In genomic region chr9:41306229-41306628, GRCm38 (mm10) we compare ENCODE assay signal across 28 mouse cellular contexts.
"Had no signal": no experiment of that assay in that cellular context is flagged by ENCODE, and none has a peak within 500 bp of the region (broad histone marks: within the 10 kb centered on the region; RNA-seq: fewer than 3 reads in every experiment).

No protein-coding gene starts in this region.

- H3K36me3 ChIP-seq: embryonic facial prominence, embryonic 10.5 days; embryonic facial prominence, embryonic 12.5 days; embryonic facial prominence, embryonic 13.5 days; embryonic facial prominence, embryonic 15.5 days; forebrain, embryonic 10.5 days; forebrain, embryonic 12.5 days; forebrain, embryonic 15.5 days had no signal

- H3K27ac ChIP-seq: embryonic facial prominence, embryonic 10.5 days; embryonic facial prominence, embryonic 12.5 days; embryonic facial prominence, embryonic 13.5 days; embryonic facial prominence, embryonic 15.5 days; forebrain, embryonic 10.5 days; forebrain, embryonic 12.5 days; forebrain, embryonic 13.5 days; forebrain, embryonic 15.5 days; gastrocnemius, adult 2 months; heart, adult 2 months had no signal

- H3K9me3 ChIP-seq: embryonic facial prominence, embryonic 10.5 days; embryonic facial prominence, embryonic 12.5 days; embryonic facial prominence, embryonic 13.5 days; embryonic facial prominence, embryonic 15.5 days; forebrain, embryonic 10.5 days; forebrain, embryonic 12.5 days; forebrain, embryonic 13.5 days; forebrain, embryonic 15.5 days had no signal

- H3K4me3 ChIP-seq: embryonic facial prominence, embryonic 10.5 days; embryonic facial prominence, embryonic 12.5 days; embryonic facial prominence, embryonic 13.5 days; embryonic facial prominence, embryonic 15.5 days; erythroblast, embryonic 14.5 days; forebrain, embryonic 10.5 days; forebrain, embryonic 12.5 days; forebrain, embryonic 13.5 days; forebrain, embryonic 15.5 days; gastrocnemius, adult 2 months; heart, adult 2 months had no signal

- H3K27me3 ChIP-seq: embryonic facial prominence, embryonic 12.5 days; embryonic facial prominence, embryonic 13.5 days; embryonic facial prominence, embryonic 15.5 days; forebrain, embryonic 13.5 days; forebrain, embryonic 15.5 days had no signal

- DNase-seq: cerebellum, adult 8-10 months; cerebellum, adult 9-10 months; cerebellum, adult 9-11 months; cerebellum, postnatal 10 days; cerebellum, postnatal 14 days; cerebellum, postnatal 25 days; cerebellum, postnatal 36 days; embryo, embryonic 11 days; forebrain, postnatal 0 days; gastrocnemius, adult 2 months; gastrocnemius, postnatal 10 days; gastrocnemius, postnatal 14 days; gastrocnemius, postnatal 25 days; gastrocnemius, postnatal 36 days; heart, adult 11 months; heart, adult 18-20 months; heart, adult 2 months had no signal

- H3K4me2 ChIP-seq: embryonic facial prominence, embryonic 12.5 days; embryonic facial prominence, embryonic 13.5 days; embryonic facial prominence, embryonic 15.5 days; forebrain, embryonic 12.5 days; forebrain, embryonic 13.5 days; forebrain, embryonic 15.5 days had no signal

- ATAC-seq: forebrain, embryonic 13.5 days; forebrain, embryonic 14.5 days; forebrain, embryonic 15.5 days; forebrain, embryonic 16.5 days; forebrain, postnatal 0 days had no signal

- H3K9ac ChIP-seq: embryonic facial prominence, embryonic 12.5 days; embryonic facial prominence, embryonic 13.5 days; embryonic facial prominence, embryonic 15.5 days; forebrain, embryonic 12.5 days; forebrain, embryonic 13.5 days; forebrain, embryonic 15.5 days; forebrain, postnatal 0 days had no signal
